Mouse (Mus musculus) urinary bladder, postnatal 10 days (tissue): ENCODE results near the gene Rps27.
"Not testable (repeated sequence)": the region's sequence is repeated elsewhere in the genome, so short reads cannot be mapped to it uniquely, and the experiment has no call there.

Source experiments
- DNase-seq: peaks from one replicate; pipeline ENCODE4 v3.0.0; 2022; ENCODE audit warnings: low spot score

Gene Rps27

DNA sequence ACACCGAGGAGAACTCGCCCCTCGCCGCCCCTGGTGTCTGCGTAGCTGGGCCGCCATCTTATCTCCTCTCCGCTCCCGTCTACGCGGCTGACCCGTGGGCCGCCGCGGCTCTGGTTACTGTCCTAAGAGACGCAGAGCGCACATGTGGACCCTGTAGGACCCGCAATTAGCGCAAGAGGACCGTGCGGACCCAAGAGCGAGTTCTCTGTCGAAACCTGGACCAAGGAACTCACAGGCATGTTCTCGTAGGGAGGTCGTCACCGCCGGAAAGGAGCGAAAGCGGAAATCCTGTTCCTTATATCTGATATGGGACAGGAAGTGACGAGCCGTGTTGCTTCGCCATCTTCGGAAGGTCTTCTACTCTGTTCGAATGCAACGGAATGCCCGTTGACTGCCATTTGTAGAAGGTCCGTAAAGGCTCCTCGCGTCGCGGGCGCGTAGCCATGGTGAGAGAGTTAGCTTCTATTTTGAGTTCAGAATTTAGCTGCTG is at the start of gene Rps27, which contains the start of gene Rab13:
TSS of gene Rps27 (minus strand) at position 275 of the 490 bp plus-strand sequence.
TSS of gene Rab13 (plus strand) at position 319 of the 490 bp plus-strand sequence.
- peak; percentile 33 for DNase-seq

DNA sequence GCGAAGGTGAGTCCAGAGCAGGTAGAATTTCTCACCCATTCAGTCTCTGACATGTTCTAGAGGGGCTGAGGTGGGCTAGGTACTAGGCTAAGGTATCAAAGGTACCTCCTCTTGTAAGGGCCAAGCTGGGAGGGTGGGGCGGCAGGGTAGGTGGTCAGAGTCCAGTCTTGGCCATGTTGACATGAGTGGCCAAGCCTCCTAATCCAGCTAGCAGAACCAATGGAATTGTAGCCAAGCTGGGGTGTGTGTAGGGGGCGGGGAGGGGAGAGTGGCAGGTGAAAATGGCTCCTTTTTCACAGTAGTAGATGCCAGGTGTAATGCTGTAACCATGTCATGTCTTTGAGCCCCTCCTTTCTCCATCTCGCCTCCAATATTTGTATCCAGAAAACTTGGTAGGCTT is 45.1 kb upstream of the Rps27 start:
- no peak for DNase-seq

DNA sequence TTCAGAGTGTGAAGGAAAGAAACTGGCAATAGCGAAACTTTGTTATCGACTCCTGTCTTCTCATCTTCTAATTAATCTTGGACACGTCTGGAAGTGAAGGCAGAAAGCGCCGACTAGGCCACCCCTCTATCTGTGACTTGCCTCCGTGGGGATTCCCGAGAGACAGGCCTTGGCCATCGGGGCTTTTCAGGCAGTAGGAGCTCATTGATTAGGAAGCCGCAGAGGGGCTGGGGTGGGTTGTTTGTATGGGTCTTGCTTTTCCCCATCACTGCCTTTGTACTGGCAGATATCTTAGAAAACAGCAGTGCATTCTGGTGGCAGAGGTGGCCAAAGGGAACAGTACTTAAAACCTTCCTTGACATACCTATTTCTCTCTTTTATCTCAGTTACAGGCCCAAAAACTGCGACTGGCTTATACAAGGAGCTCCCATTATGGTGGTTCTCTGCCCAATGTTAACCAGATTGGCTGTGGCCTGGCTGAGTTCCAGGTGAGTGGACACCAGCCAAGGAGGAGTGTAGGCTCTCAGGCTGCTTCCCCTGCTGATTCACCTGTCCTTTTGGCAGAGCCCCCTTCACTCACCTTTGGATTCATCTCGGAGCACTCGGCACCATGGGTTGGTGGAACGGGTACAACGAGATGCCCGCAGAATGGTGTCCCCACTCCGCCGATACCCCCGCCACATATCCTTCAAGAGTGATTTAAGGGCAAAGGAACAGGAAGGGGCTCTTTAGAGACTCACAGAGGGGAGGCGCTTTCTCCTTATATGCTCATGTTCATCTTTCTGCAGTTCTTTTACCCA is 43.5 kb upstream of the Rps27 start:
- no peak for DNase-seq

DNA sequence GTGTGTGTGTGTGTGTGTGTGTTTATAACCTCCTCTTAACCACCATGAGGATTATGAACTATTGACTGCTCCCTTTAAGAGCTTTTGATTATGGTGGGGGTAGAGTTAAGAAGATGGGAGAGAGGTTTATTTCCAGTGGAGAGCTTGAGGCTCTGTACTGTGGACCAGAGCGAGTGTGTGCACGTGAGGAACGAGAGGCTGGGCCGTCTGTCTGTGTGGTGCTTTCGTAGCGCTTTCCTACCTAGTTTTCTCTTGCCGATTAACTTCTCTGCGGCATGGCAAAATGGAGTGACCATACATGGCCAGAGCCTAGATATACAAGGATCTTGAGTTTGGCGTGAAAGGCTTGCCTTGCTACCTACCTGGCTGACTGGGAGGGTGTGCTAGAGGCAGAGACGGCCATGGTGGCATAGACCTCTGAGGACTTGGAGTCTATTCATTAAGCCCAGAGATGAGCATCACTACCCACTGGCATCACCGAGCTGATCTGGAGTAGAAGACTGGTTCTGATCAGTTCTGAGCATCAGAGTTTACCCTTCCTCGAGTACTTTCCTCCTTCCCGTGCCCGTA is 42.4 kb upstream of the Rps27 start:
- DNase-seq: no peak

DNA sequence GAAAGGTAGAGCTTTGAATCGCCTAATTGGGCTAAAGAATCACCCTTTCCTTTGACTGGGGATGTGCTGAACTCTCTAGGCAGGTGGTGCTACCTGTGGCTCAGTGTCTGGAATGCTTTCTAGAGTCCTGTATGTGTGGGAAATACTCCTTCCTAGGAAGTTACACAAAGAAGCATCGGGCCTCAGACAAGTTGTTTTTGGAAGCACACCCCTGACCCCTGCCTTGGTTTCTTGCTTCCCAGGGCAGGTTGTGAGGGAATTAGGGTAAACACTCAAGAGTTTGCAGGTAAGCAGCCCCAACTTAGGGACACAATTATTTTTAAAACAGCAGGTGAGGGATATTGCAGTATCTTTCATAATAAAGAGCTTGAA is 41.7 kb upstream of the Rps27 start:
- DNase-seq: no peak

DNA sequence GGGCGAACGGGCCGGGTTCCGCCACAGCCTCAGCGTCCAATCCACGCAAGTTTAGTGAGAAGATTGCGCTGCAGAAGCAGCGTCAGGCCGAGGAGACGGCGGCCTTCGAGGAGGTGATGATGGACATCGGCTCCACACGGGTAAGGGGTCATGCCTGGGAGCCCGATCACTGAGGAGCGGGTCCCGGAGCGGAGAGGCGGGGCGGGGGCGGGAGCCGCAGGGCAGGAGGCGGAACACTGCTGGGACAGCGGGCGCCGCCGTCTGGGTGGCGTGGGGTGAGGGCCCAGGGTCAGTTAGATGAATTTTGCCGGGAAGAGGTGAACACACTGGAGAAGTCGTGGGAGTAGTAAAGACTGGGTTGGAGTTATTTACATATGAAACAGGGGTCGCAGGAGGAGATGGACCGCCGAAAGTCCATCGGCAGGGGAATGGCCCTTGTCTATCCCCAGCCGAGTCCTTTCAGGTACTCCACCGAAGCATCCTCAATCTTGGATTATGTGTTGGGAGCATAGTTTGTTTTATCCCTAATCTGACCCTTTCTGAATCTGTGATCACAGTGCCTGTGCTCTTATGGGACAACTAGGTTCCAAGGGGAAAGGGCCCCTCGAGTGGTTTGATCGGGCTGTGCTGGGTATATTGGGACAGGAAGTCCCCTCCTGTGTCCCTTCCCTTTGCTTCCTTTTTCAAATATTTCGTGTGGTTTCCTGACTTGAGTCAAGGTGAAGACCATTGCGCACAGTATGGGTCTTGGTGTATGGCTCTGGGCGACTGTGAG is 41.2 kb upstream of the Rps27 start:
- no peak for DNase-seq

DNA sequence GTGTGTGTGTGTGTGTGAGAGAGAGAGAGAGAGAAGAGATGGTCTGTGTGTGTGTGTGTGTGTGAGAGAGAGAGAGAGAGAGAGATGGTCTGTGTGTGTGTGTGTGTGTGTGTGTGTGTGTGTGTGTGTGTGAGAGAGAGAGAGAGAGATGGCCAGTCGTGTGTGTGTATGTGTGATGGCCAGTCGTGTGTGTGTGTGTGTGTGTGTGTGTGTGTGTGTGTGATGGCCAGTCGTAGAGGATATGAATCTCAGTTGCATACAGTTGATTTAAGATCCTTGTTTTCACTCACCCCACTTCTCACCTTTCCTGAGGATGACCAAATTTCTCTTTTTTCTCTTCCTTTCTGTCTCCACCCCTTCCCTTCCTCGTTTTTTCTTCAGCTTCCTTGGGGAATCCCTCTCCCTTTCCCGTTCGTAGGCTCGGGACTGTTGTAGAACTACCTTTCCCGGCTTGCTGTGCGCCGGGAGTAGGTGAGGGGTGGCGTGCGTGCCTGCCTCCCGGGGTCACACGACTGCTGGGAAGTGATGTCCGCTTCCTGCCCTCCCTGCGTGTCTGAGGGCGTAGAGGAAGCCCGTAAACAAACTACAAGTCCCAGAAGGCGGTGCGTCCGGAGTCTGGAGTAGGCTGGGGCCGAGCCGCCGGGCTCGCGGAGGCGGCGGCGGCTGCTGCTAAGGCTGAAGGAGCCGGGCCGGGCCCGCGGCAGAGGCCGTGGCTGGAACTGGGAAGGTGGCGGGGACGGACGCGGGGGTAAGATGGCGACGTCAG is 40.4 kb upstream of the Rps27 start, which contains the start of gene Crtc2:
TSS of gene Crtc2 (plus strand) at position 511 of the 766 bp plus-strand sequence.
- peak; percentile 81 for DNase-seq

DNA sequence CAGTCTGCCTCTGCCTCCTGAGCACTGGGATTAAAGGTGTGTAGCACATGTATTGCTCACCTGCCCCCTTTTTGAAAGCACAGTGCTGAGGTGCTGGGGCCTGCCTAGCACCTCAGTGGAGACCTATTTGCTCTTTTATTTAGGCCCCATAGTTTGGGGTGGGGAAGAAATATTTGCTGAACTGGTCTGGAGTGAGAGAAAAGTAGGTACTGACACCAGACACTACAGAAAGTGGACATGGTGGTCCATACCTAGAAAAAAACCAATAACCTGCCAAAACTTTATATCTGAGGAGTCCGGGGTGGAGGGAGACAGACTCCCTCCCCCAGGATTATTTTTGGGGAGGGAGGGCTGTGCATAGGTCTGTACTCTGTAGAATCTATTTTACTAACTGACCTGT is 39.7 kb upstream of the Rps27 start:
- not testable (repeated sequence) for DNase-seq

DNA sequence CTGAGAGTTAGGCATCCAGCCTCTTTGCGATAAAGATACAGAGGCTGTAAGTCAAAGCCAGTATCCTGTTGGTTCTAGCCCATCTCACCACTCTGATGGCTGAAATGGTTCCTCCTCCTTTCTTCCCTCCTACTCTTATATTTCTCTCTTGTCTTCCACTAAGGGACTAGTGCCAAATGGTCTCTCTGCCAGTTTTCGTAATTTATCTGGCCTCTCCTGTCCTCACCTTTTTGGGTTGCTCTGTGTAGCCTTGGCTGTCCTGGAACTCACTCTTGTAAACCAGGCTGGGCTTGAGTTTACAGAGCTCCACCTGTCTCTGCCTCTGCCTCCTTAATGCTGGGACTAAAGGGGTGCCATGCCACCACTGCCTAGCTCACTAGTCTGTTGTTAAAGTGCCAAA is 39.2 kb upstream of the Rps27 start:
- not testable (repeated sequence) for DNase-seq

DNA sequence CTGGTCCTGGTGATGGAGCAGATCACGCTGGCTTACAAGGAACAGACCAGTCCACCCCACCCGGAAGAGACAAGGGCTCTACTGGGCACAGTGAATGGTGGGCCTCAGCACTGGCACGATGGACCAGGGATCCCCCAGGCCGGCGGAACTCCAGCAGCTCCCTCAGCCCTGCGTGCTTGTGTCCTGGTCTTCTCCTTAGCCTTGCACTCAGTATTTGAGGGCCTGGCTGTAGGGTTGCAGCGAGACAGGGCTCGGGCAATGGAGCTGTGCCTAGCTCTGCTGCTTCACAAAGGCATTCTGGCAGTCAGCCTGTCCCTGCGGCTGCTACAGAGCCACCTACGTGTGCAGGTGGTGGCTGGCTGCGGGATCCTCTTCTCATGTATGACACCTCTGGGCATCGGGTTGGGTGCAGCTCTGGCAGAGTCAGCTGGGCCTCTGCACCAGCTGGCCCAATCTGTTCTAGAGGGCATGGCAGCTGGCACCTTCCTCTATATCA is 38.3 kb upstream of the Rps27 start:
- not testable (repeated sequence) for DNase-seq

DNA sequence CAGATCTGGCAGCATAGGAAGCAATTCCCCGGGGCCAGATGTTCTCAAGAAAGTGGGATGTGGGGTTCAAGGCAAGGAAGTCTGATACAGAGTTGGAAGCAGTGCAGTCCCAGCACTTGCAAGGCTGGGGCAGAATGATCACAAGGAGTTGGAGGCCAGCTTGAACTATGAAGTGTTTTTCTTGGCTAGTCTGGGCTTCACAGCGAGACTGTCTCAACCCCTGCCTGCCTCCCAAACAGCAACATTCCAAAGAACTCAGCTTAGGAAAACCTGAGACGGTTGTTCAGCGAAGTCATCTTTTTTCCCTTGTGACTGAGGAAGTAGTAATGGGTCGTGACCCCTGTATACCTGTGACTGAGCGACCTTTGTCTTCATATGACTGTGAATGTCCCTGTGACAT is 37.3 kb upstream of the Rps27 start:
- DNase-seq: no peak

DNA sequence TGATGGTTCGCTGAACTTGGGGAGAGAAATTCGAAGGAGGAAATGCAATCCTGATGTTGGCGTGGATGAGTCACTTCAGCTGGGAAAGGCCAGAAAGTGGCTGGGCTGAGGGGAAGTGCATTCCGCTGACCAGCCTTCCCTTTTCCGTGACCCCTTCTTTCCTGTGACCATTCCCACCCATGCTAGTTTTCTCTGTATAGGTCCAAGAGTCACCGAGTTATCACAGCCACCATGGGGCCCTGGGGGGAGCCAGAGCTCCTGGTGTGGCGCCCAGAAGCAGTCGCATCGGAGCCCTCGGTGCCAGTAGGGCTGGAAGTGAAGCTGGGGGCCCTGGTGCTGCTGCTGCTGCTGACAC is 35.3 kb upstream of the Rps27 start:
- DNase-seq: no peak

DNA sequence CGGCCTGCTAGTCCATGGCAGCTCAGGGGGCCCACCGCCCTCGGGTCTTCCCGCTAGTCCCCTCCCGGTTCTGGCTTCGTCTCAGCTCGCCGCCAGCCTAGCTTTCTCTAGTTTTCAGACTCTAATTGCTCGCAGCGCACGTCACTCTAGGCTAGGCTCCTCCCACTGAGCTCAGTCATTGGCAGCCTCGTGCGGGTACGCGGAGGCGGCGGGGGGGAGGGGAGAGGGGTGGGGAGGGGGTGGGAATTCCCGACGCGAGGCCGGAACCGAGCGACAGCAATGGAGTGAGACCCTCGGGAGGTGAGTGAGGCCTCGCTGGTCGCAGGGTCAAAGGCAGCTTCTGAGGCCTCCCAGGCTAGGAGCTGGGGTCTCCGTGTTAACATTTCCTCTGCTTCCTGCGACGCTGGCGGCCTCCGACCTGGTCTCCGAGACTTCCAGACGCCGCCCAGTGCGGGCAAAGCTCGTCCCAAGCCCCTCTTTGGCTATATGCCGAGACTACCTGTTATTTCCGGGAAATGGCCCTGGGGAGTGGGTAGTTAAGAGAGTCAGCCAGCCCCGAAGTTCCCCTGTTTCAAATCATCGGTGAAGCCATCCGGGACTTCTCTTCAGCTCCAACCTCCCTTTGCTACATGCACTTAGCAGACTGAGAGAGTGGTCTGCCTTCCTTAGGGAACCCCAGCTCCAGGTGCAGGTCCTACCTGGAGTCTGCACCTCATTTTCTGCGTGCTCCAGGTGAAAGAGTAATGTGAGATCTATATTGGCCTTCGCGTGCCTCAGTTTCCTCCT is 34.7 kb upstream of the Rps27 start, which contains the start of gene Slc39a1:
TSS of gene Slc39a1 (plus strand) at position 213 of the 786 bp plus-strand sequence.
- peak; percentile 71 for DNase-seq

DNA sequence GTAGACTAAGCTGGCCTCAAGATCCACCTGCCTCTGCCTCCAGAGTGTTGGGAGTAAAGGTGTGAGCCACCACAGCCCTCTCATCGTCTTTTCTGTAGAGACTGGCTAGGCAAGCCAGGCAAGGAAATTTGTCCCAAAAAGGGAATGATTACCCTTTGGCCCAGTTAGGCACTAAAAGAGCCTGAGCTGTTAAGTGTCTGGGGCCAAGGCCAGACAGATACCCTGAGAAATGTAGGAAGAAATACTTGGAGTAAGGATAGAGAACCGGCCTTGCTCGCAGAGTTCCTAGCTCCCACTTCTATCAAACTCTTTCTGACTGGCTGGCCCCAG is 34.1 kb upstream of the Rps27 start:
- DNase-seq: no peak

DNA sequence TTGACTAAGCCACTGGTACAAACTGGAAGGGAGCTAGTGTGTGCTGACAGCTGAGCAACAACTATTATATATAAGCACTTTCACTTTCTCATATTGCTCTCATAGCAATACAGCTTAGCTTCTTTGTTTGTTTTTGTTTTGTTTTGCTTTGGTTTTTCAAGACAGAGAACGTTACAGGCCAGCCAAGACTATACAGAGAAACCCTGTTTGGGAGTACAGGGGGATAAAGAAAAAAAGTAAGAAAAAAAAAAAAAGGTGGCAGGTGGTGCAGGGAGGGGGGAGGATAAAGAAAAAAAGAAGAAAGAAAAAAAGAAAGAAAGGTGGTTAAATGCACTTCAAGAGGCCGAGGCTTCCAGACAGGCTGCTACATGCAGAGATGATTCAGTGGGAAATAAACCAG is 32.0 kb upstream of the Rps27 start:
- DNase-seq: no peak

DNA sequence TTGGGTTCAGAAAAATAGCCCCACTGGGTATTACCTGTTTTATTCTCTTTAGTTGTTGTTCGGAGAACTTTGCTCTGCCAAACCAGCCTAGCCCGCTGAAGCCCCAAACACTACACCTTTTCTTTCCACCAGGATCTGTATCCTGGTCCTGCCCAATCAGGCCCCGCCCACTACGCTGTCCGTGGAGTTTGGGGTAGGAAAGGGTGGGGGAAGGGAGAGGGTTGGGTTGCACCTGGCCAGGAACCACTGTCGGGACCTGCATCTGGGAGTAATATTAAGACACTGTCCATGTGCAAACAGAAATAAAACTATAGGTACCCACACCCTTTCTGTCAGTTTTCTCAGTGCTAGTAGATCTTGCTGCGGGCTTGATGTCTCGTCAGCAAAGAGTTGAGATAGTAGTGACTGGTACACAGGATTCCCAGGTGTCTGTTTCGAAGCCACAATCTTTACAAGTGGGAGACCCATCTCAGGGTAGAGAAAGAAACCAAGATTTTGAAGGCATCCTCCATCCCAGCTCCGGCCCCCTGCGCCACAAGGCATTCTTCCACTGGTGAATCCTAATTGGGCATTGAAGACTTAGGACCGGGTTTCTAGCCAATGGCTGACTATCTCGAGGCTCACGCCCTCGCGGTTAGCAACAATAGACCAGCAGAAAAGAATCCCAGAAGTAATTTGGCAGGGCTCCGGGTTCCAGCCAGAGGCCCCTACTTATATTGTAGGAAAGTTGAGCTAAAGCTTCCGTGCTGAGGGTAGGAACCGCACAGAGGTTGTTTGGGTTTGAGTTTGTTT is 29.7 kb upstream of the Rps27 start, which contains the start of gene Creb3l4:
TSS of gene Creb3l4 (minus strand) at position 529 of the 792 bp plus-strand sequence.
- DNase-seq: no peak

DNA sequence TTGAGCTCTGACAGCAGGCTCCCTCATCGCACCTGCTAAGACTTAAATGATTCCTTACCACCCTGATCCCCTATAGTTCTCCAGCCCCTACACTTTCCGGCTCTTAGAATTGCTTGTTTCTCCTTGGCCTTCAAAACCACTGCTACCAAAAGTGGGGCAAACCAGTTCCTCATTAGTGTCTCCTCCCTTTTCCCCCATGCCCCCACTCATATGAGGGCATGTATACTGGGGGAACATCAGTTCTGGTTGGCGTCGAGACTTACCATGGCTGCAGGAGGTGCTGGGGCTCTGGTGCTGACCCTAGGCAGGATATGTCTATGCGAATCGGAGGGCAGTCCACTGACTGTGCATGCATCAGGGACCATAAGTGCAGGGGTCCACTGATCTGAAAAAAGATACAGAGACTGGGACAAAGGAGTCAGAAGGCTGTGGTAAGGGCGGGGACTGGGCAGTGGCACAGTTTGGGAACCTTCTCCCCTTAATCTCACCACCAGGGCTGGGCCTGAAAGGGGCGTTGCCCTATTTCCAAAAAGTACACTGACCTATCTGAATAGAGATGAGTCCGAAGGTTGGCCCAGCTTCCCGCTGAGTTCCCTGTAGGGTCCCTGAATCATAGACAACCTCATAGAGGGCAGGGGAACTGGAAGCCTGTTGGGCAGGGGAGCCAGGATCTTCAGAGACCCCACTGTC is 28.4 kb upstream of the Rps27 start:
- DNase-seq: no peak

DNA sequence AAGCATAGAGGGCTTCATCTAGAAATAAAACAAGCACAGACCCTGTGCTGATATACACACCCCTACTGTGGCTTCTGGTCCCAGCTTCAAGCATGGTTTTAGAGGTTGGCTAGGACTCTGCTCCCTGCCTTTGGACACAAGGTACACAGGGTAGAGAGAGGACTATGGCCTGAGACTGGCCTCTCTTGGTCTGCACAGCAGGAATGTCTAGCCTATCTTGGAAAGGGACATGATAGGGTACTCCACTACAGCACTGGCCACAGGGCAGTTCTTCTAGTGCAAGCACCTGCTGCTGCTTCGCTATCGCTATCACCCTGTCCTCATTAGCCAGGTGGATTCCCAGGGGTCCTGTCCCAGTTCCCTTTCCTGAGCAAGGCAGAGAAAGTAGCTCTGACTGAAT is 27.8 kb upstream of the Rps27 start:
- no peak for DNase-seq

DNA sequence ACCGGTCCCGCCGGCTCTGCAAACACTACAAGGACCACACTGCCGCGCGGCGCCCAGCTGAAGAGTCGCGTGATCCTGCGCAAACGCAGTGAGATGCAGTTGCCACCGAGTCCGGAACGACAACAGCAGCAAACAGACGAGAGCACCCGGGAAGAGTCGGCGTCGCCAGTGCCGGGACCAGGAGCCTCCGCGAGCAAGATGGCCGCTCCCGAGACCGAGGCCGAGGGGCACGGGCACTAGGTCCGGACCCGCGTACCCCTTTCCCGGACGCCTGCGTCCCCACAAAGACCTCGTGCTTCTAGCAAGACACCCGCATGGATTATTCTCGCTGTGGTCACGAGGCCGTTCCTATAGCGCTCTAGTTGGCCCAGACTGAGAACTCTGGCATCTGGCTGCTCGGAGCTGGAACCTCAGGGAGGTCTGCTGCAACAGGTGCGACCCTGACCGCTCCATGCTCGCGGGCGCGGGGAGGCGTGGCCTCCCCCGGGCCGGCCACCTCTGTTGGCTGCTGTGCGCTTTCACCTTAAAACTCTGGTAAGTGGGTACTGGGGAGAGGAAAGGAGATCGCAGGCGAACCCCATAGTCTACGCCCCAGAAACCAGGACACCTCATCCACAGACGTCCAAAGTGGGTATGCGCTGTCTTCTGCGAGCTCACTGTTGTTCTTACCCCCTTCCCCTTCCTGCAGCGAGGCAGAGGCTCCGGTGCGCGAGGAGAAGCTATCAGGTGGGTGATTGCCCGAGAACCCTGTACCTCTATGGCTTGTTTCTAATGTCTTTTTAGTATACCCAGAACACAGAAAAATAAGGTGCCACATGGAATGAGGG is 18.3 kb upstream of the Rps27 start, which contains the start of gene Jtb:
TSS of gene Jtb (plus strand) at position 91 of the 827 bp plus-strand sequence.
- peak; percentile 74 for DNase-seq
